Mouse (Mus musculus): ENCODE data around the gene Asic2.
A peak's percentile ranks its signal among the peaks of the same experiment; 100 is the strongest.
"Not testable (repeated sequence)": the region's sequence is repeated elsewhere in the genome, so short reads cannot be mapped to it uniquely, and the experiment has no call there.

Gene Asic2

GRCm38 (mm10) chr11:81454111-81454510 lies 514.1 kb downstream of the Asic2 start:
- no peak for DNase-seq (ENCODE audit: low read depth, low spot score)

GRCm38 (mm10) chr11:81449271-81449705 lies 519.0 kb downstream of the Asic2 start:
- DNase-seq (ENCODE audit: low read depth, low spot score): no peak

GRCm38 (mm10) chr11:81446347-81446746 lies 521.9 kb downstream of the Asic2 start:
- no peak for DNase-seq (ENCODE audit: low read depth, low spot score)

- DNase-seq (ENCODE audit: low read depth, low spot score): no peak
These were observed 541.4 kb downstream of the Asic2 start for GRCm38 (mm10) chr11:81426857-81427256.

- peak; percentile 22 for DNase-seq (ENCODE audit: low read depth, low spot score)
These were observed 549.1 kb downstream of the Asic2 start for GRCm38 (mm10) chr11:81419112-81419511.

- DNase-seq (ENCODE audit: low read depth, low spot score): no peak
These were observed 550.2 kb downstream of the Asic2 start for GRCm38 (mm10) chr11:81418027-81418426.

- no peak for DNase-seq (ENCODE audit: low read depth, low spot score)
These were observed 551.9 kb downstream of the Asic2 start for GRCm38 (mm10) chr11:81416319-81416718.

- no peak for DNase-seq (ENCODE audit: low read depth, low spot score)
These were observed 553.7 kb downstream of the Asic2 start for GRCm38 (mm10) chr11:81414596-81414995.

GRCm38 (mm10) chr11:81411251-81411650 lies 557.0 kb downstream of the Asic2 start:
- DNase-seq (ENCODE audit: low read depth, low spot score): no peak

GRCm38 (mm10) chr11:81405951-81406350 lies 562.3 kb downstream of the Asic2 start:
- DNase-seq (ENCODE audit: low read depth, low spot score): no peak

GRCm38 (mm10) chr11:81402263-81402662 lies 566.0 kb downstream of the Asic2 start:
- DNase-seq (ENCODE audit: low read depth, low spot score): no peak

- no peak for DNase-seq (ENCODE audit: low read depth, low spot score)
These were observed 575.4 kb downstream of the Asic2 start for GRCm38 (mm10) chr11:81392855-81393254.

GRCm38 (mm10) chr11:81386185-81386584 lies 582.1 kb downstream of the Asic2 start:
- no peak for DNase-seq (ENCODE audit: low read depth, low spot score)

GRCm38 (mm10) chr11:81385547-81385946 lies 582.7 kb downstream of the Asic2 start:
- DNase-seq (ENCODE audit: low read depth, low spot score): no peak

GRCm38 (mm10) chr11:81374841-81375240 lies 593.4 kb downstream of the Asic2 start:
- peak; percentile 50 for DNase-seq (ENCODE audit: low read depth, low spot score)

GRCm38 (mm10) chr11:81374003-81374710 lies 594.1 kb downstream of the Asic2 start:
- DNase-seq (ENCODE audit: low read depth, low spot score): no peak

GRCm38 (mm10) chr11:81371545-81371944 lies 596.7 kb downstream of the Asic2 start:
- no peak for DNase-seq (ENCODE audit: low read depth, low spot score)

- DNase-seq (ENCODE audit: low read depth, low spot score): no peak
These were observed 597.8 kb downstream of the Asic2 start for GRCm38 (mm10) chr11:81370426-81370810.

- no peak for DNase-seq (ENCODE audit: low read depth, low spot score)
These were observed 598.5 kb downstream of the Asic2 start for GRCm38 (mm10) chr11:81369497-81370425.

- no peak for DNase-seq (ENCODE audit: low read depth, low spot score)
These were observed 603.8 kb downstream of the Asic2 start for GRCm38 (mm10) chr11:81364442-81364841.

GRCm38 (mm10) chr11:81362461-81362860 lies 605.8 kb downstream of the Asic2 start:
- peak; percentile 11 for DNase-seq (ENCODE audit: low read depth, low spot score)

GRCm38 (mm10) chr11:81361040-81361439 lies 607.2 kb downstream of the Asic2 start:
- no peak for DNase-seq (ENCODE audit: low read depth, low spot score)

GRCm38 (mm10) chr11:81350498-81350897 lies 617.8 kb downstream of the Asic2 start:
- DNase-seq (ENCODE audit: low read depth, low spot score): not testable (repeated sequence)
